Mouse (Mus musculus): ENCODE measurements at regions not wholly inside any gene's neighbourhood (a gene's known extent, or its start where the extent isn't known, plus 50 kb on each side); places are given as distances from the start of the nearest gene placed in this dataset.

DNA sequence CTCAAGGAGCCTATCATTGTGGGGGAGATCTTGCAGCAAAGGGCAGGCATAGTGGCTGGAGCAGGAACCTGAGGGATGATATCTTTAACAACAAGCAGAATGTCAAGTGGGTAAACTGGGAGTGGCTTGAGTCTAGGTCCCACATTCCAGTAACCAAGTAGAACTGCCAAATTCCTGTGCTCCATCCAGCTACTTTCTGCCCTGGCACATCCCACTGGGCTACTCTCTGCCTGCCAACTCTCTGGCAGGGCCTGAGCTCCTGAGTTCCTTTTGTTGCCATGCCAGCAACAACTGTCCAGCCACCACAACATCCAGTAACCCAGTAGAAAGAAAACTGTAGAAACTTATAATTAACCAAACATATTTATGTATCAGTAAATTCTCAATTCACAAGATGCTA, 1088.8 kb upstream of the Tenm4 start:
- peak; percentile 1 to 16 for DNase-seq

DNA sequence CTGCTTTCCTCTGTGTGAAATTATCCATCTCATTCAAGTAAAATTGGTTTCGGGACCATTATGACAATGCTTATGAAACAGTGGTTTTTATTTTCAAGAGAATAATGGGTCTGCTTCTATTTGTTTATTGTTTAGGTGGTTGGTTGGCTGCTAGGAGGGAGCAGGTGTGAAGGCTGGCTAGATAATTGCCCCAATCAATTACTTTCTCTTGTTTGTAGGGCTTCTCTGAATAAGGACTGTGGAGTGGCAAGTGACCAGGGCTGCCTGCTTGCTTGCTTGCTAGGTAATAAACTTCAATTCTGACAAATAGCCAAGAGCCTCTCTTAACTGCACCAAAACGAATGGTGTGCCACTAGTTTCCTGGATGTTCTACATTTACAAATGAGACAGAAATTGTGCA, 1086.7 kb upstream of the Tenm4 start:
- DNase-seq: no peak

DNA sequence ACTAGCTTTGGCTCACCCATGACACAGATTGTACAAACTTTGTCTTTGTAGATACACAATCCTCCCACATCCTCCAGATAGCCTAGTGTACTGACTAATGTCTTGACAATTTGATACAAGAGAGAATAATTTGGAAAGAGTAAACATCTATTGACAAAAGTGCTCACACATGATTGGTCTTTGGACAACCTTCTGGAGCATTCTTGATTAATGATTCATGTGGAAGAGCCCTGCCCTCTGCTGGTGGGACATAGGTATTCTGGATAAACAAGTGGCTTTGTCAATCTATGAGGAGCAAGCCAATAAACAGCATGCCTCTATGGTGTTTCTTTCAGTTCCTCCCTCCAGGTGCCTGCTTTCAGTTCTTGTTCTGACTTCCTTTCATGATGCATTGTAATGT, 1079.7 kb upstream of the Tenm4 start:
- peak in 1 of 2 experiments; percentile 9 for DNase-seq

DNA sequence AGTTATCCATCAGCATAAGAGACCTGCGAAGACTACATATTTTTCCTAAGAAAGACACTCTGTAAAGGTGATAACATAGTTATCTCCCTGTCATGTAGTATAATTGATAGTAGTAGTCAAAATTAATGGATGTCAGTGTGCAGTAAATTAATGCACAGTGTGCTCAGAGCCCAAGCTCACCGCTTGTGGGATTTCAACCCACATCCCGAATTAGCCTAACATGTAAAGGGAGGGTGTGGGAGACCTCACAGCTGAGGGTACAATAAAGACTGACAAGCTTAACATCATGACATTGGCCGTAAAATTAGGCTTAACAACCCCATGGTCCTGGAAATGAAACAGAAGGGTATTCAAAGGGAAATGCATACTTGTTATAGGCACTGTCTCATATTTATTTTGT, 1042.0 kb upstream of the Tenm4 start:
- no peak for DNase-seq

DNA sequence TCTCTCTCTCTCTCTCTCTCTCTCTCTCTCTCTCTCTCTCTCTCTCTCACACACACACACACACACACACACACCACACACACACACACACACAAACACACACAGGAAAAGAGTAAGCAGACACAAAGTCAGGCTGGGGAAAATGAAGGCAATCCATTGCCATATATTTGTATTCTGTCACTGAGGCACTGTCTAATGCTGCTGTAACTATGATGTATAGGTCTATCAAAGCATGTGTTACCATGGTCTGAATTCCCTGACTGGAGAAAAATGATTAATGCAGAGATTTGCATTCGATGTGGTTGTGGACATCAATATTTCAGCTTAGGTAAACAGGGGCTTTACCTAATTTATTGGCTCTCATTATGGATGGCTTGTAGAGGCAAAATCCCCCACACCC, 1038.0 kb upstream of the Tenm4 start:
- no peak for DNase-seq

DNA sequence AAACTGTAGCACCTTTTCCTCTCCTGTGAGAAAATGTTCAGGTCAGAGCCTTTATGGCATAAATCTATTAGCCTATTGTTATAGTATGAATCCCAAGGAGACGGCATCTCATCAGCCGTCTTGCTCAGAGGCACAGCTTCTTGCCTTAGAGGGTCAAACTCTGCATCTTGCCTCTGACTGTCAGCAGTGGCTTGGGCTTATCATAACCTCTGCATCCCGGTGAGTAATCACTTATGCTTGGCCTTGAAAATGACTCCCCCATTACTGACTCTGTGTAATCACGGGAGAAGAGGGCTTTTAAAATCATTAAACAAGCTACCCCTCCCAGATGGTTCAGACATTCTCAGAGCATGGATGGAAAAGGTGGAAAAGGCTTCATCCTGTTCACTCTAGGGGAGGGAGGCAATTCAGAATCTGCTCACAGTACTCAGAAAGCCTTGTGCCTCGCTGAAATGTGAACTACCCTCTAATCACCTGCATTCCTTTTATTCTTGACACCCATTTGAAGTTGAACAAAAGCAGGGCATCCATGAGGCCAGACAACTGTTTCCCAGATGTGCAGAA, 1036.9 kb upstream of the Tenm4 start:
- DNase-seq: no peak

DNA sequence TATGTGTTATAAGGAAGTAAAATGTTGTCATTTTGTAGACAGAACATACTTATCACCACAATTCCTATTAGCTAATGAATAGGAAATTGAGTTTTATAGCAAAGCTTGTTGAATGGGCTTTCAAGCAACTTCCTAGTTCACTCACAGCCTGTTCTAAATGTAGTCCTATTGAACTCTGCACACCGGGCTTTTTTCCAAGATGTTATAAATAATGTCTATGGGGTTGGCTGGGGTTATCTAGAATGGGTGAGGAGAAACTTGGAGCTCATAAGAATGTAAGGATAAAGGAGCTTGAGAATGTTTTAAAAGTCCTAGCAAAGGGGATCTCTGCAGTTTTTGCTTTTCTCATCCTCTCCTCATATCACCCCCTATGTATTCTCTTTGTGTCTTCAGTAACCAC, 1029.3 kb upstream of the Tenm4 start:
- no peak for DNase-seq

DNA sequence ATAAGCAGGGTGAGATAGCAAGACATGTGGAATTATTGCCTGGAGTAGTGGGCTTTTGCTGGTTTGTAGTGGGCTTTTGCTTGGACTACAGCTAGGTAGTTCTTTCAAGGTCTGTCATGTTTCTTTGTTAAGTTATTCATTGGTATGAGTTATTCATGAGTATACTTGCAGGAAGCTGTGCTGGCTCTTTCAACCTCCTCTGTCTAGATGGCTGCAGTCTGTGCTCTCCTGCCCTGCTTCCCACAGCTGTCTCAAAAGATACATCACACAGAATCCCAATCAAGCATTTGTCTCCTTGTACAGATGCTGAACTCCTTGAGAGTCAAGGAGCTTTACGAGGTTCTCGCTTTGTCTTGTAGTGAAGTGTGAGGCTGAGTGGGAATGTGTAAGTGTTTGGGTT, 1028.0 kb upstream of the Tenm4 start:
- no peak for DNase-seq
